Comparison of ENCODE assay signal across 9 mouse cellular contexts in the genomic region with DNA sequence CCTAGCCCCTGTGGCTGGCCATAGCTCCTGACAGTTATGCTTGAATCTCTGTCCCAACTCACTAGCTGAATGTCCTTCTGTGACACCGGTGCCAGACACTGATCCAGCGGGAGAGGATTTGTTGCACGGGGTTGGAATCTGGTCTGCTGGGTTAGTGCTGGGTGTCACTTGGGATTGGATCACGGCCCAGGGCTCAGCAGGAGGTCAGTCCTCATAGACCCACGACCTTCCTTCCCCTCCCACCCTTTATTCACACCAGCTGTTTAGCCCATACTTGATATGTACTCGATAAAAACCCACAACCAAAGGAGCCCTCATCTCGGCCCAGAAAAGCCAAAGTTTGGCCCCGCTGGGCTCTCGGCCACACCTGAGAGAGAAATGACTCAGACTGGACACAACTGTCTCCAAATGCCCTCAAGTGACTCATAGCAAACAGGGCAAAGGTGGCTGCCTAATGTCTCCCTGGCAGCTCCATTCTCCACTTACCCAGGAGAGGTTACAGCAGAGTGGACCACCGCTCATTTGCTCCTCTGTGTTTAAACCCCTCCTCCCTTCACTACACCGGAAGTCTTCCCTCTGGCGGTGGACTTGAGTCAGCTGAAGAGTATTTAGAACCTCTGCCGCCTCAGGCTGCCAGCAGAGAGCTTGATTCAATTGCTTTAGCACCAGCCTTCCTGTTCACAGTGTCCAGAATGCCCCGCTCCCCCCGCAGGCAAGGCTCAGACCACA. TPM values are rescaled to one million over a fixed set of nuclear protein-coding genes. Genes with fewer than 3 reads are reported as not detected.
DNase-seq lines count a peak whose midpoint lies in the region; ATAC-seq and TF ChIP-seq lines count a peak whose summit lies in the region.
"Had no signal": no experiment of that assay in that cellular context is flagged by ENCODE, and none has a peak within 500 bp of the region (broad histone marks: within the 10 kb centered on the region; RNA-seq: fewer than 3 reads in every experiment).

No protein-coding gene starts in this region.

- H3K27me3 ChIP-seq in kidney, embryonic 14.5 days (ENCODE audit: control insufficient read depth, insufficient read depth, low read length), result no peaks in the 10 kb centered on the region
- no peaks in the 10 kb centered on the region for H3K27me3 ChIP-seq in midbrain, postnatal 0 days (ENCODE audit: insufficient read depth, low read length)

- TF ChIP-seq CTCF in midbrain, postnatal 0 days (IDR thresholded peaks at IDR 0.05), result peak; percentile 65

- H3K9ac ChIP-seq in kidney, embryonic 14.5 days (ENCODE audit: low read depth, low read length), result no peak overlapping the region
- no peak overlapping the region for H3K9ac ChIP-seq in midbrain, postnatal 0 days (replicated peaks; ENCODE audit: low read length, poor library complexity, severe bottlenecking)

- peak; percentile 47 for DNase-seq in kidney, adult 11 months
- peak; percentile 89 for DNase-seq in ES-CJ7 (ENCODE audit: low read depth, low spot score)
- DNase-seq in embryo, embryonic 11 days, result peak; percentile 79
- peak; percentile 55 for DNase-seq in midbrain, postnatal 0 days (ENCODE audit: low spot score)
- DNase-seq in right cerebral cortex, postnatal 10 days (ENCODE audit: low spot score in 2 of 2), result no peak
- no peak for DNase-seq in cerebellum, adult 8-10 months
- no peak for DNase-seq in gastrocnemius, postnatal 25 days

- no peak overlapping the region for H3K4me2 ChIP-seq in kidney, embryonic 14.5 days (replicated peaks; ENCODE audit: low read depth, low read length)
- no peak overlapping the region for H3K4me2 ChIP-seq in midbrain, postnatal 0 days (ENCODE audit: low read depth, low read length, poor library complexity, severe bottlenecking)

- 0 out of 2 replicates have a peak, but pooled peaks cover 5% of the 10 kb centered on the region for H3K4me1 ChIP-seq in kidney, embryonic 14.5 days (ENCODE audit: control insufficient read depth, insufficient read depth, low read length)
- no peaks in the 10 kb centered on the region for H3K4me1 ChIP-seq in midbrain, postnatal 0 days (ENCODE audit: insufficient read depth, low read length)

- no peak overlapping the region for H3K27ac ChIP-seq in kidney, embryonic 14.5 days (ENCODE audit: low read depth, low read length)
- no peak overlapping the region for H3K27ac ChIP-seq in midbrain, postnatal 0 days (ENCODE audit: low read depth, low read length)

- WGBS in kidney, embryonic 14.5 days, result 44% methylated on average over 15 of the region's 15 CpGs
- 54% methylated on average over 15 of the region's 15 CpGs for WGBS in midbrain, postnatal 0 days

- no peaks in the 10 kb centered on the region for H3K9me3 ChIP-seq in kidney, embryonic 14.5 days (ENCODE audit: control insufficient read depth, low read length)
- no peaks in the 10 kb centered on the region for H3K9me3 ChIP-seq in midbrain, postnatal 0 days (ENCODE audit: low read length)

- no peak overlapping the region for H3K4me3 ChIP-seq in kidney, embryonic 14.5 days (ENCODE audit: low read length)
- H3K4me3 ChIP-seq in midbrain, postnatal 0 days (ENCODE audit: low read depth, low read length), result no peak overlapping the region

- no peaks in the 10 kb centered on the region for H3K36me3 ChIP-seq in kidney, embryonic 14.5 days (ENCODE audit: control insufficient read depth, insufficient read depth, low read length)
- no peaks in the 10 kb centered on the region for H3K36me3 ChIP-seq in midbrain, postnatal 0 days (ENCODE audit: insufficient read depth, low read length)

- ATAC-seq in kidney, embryonic 14.5 days (ENCODE audit: low FRiP score, low TSS enrichment), result no peak
- no peak for ATAC-seq in midbrain, postnatal 0 days (ENCODE audit: low FRiP score)

RNA-seq across cellular contexts. Expression of gene Tex35, which starts 27.2 kb away (rescaled TPM):
- not detected in 2 replicates for polyA plus RNA-seq in kidney, embryonic 14.5 days (2014; fragmentation: Nextera tagmentation; extraction: Ambion mirVana)
- total RNA-seq in midbrain, postnatal 0 days (2014; rRNA removed), result not detected in 2 replicates
- not detected in 2 replicates for polyA plus RNA-seq in midbrain, postnatal 0 days (2015; fragmentation: Nextera tagmentation; extraction: Ambion mirVana)
- total RNA-seq in gastrocnemius, postnatal 25 days (2021), result not detected
- polyA plus RNA-seq: intestine, embryonic 14.5 days had no signal

Comparison
In these comparisons a context has a peak if more than half of its experiments do, and no peak if none do; other contexts are left out.
1. DNase-seq: peak in kidney, adult 11 months (single experiment), ES-CJ7 (single experiment), embryo, embryonic 11 days (single experiment) and midbrain, postnatal 0 days (single experiment); none in right cerebral cortex, postnatal 10 days (0 of 2), cerebellum, adult 8-10 months (single experiment) and gastrocnemius, postnatal 25 days (single experiment).